Mouse (Mus musculus): ENCODE measurements around the gene Sec24b.

Sec24b gene

DNA sequence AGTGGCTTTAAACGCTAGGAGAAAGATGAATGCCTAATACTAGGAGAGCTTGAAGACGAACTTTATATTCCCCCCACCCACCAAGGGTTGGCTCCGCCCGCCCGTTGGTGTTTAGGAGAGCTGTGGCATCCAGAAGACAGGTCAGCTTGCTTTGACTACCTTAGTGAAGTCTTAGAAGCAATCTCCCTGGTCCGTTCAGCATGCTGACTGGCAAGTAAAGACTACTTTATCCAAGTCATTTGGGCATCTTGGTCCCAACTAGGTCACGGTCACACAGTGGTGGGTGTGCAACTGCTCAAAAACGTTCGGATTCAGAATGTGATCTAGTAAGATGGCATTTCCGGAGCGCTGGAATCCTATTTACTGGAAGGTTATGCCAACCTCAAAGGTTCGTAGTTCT, at the start of gene Sec24b:
Gene Sec24b, minus strand, starts transcription at position 273 of the 400 bp plus-strand sequence.
- in situ Hi-C loops (cut with MboI; ENCODE audit: unreplicated experiment in 2 of 2), result loop anchor here in 1 of 2 experiments (25.0 kb wide), 1 partner anchor 774 kb away; no protein-coding TSS in a partner anchor

DNA sequence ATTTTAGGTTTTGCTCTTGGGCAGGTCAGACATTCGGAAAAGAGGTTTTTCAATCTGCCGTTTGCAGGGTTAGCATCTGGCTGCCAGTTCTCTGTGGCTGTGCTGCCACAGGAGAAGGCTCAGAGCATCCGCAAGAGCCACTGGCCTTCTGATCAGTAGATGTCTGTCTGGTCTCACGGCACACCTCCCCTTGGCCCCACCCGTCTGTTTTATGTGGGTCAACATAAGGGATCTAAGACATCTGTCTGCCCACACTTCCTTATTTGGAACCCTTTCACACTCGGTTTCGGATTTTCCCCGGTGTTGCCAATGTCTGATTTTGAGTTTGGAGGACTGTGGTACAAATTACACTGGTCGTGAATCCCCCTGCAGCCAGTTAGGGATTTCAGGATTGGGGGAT, 43.1 kb upstream of the Sec24b start:
- in situ Hi-C loops (cut with MboI; ENCODE audit: unreplicated experiment in 2 of 2), result loop anchor here (5.0 kb wide), 4 partner anchors 468 to 1143 kb away; no protein-coding TSS in a partner anchor

DNA sequence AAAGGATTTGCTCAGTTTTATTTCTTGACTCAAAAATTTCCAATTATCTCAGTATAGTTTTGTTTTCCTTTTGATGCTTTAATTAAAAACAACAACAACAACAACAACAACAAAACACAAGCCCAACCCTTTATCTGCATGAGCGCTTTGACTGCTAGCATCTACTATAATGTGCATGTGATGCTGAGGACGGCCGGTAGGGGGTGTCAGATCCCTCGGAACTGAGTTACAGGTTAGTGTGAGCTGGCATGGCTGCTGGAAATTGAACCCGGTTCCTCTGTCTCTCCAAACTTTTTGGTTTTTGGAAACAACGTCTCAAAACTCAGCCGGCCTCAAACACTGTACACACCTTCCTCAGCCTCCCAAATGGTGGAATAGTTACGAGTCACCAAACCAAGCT, 42.1 kb upstream of the Sec24b start:
- in situ Hi-C loops (cut with MboI; ENCODE audit: unreplicated experiment in 2 of 2), result loop anchor here (5.0 kb wide), 4 partner anchors 469 to 1144 kb away; no protein-coding TSS in a partner anchor

DNA sequence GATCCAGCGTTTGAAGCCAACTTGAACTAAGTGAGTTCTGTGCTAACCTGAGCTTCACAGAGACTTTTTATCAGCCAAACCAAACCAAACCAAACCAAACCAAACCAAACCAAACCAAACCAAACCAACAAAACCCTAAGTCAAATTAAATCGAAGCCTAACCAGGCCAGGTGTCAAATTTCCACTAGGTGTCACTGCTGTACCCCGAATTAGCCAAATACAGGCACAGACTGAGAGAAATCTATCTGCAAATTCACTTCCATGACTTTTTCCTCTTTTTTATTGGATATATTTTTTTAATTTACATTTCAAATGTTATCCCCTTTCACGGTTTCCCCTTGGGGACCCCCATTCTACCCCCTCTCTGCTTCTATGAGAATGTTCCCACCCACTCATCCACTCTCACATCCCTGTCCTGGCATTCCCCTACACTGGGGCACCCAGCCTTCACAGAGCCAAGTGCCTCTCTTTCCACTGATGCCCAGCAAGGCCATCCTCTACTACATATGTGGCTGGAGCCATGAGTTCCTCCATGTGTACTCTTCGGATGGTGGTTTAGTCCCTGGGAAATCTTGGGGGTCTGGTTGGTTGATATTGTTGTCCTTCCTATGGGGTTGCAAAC, 33.9 kb upstream of the Sec24b start:
- in situ Hi-C loops (cut with MboI; ENCODE audit: unreplicated experiment in 2 of 2), result loop anchor here (5.0 to 25.0 kb wide), 3 partner anchors 597 to 808 kb away; no protein-coding TSS in a partner anchor

DNA sequence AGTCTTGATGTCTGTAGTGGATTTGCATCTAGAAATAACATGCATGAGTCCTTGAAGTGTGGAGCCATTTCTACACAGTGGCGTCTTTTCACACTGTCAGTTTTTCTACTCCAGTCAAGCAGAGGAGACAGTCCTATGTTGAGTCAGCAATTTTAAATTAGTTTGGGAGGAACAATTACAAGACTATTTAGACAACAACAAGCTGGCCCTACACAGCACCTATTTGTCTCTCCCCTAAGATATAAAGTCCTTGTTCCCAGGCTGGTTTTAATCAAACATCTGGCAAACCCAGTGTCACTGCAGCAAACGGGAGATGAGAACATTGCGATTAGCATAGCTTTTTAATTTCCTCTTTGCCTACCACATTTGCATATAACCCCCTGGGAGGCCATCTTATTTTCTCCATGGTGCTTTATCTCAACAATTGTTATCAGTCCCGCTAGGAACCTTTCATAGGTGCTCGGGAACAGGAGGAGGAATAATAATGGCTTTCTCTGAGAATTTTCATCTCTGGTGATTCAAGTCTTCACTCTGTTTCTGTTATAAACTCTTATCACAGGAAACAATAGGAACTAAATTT, 32.9 kb upstream of the Sec24b start:
- in situ Hi-C loops (cut with MboI; ENCODE audit: unreplicated experiment in 2 of 2), result loop anchor here (25.0 kb wide), 2 partner anchors 793 to 807 kb away; no protein-coding TSS in a partner anchor

DNA sequence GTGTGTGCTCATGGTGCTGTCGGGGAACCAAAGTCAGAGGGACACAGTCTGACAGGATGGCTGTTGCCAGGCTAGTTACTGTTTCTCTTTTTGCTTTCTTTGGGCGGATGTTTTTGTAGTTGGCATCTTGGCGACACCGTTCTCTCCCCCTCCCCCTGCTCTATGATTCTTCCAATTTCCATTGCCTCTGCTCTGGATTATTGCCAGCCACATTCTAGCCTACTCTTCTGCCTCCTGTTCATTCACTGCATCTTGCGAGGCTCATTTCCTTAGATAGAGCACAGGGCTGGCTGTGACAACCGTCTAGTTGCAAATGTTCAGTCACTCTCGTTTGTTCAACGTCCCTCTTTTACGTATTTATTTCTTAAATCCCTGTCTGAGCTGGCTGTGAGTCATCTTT, 29.1 kb upstream of the Sec24b start:
- in situ Hi-C loops (cut with MboI; ENCODE audit: unreplicated experiment in 2 of 2), result loop anchor here (25.0 kb wide), 2 partner anchors 797 to 803 kb away; no protein-coding TSS in a partner anchor

DNA sequence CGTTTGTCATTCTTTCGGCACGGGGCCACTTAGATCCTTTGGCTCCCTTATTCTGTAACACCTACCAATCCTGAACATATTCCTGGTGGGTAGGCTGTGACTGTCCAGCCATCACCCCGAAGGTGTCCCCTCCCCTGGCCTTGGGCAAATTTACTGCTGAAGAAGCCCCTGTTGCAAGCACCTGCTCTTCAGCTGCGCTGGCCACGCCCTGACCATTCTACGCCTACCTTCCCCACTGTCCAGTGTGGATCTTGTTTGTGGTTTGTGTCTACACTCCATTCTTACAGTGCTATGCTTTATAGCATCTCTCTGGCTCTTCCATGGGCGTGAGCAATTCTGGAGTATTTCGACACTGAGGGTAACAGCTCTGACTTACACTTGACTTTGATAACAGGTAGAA, 27.3 kb upstream of the Sec24b start:
- in situ Hi-C loops (cut with MboI; ENCODE audit: unreplicated experiment in 2 of 2), result loop anchor here (25.0 kb wide), 2 partner anchors 799 to 801 kb away; no protein-coding TSS in a partner anchor

DNA sequence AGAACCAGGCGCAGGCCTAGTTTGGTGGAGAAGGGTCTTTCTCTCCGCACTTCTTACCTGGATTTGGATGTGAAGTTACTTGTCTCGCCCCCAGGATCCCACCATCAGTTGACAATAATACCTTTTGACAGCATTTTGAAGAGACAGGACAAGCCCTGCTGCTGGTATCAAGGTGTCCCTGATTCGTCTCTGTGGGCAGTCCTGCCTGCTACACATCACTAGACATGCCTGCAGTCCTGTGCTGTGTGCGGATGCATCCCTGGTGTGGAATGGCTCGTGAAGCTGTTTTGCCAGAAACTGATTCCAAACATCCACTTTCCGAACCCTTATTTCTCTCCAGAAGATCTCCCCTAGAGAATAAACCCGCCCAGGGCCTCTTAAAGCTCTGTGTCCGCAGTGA, 26.1 kb upstream of the Sec24b start:
- in situ Hi-C loops (cut with MboI; ENCODE audit: unreplicated experiment in 2 of 2), result loop anchor here (25.0 kb wide), 2 partner anchors 800 kb away; no protein-coding TSS in a partner anchor

DNA sequence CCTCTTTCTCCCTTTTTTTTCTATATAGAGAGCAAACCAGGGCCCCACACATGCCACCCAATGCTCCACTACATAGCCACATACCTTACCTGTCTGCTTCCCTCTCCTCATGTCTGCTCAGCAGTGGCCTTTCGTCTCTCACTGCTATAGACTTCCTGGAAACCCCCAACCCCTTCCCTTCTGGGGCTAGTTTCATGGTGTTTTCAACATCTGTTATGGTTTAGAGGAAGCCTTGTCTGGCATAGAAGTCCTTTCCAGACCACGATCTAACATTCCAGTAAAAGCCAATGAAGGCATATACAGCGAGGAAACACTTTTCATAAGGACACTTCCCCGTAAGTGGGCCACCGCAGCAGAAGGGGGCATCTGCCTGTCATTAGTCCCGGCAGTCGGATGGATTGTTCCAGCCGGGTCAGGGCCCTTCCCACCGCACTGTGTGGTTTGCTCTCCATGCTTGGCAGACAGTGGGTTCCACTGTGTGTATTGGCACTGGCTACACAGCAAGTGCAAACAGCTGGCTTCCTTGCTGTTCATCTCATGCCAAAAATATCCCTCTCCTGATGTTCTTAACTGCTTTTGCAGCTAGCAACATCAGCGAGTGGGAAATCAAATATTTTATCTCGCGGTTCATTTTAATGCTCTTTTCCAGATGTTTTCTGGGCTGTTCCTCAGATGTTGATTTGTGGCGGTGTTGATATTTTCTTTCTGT, 25.2 kb upstream of the Sec24b start:
- in situ Hi-C loops (cut with MboI; ENCODE audit: unreplicated experiment in 2 of 2), result loop anchor here (25.0 kb wide), 2 partner anchors 799 to 801 kb away; no protein-coding TSS in a partner anchor

DNA sequence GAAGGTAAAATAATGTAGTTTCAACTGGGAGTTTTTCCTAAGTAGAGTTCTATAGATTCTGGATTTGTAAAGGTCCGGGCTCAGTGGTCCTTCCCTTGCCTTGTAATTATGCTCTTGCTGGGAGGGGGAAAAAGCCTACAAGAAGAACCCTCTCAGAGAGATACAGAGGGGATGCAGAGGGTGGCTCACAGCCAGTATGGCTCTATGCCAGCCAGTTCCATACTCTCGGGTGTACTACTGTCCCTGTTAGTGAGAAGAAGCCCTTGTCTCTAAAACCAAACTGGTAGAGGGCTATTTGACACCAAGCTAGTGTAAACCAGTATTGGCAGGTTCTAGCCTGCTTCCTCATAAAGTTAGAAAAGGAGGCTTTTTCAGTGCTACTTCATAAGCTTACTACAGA, 22.0 kb upstream of the Sec24b start:
- in situ Hi-C loops (cut with MboI; ENCODE audit: unreplicated experiment in 2 of 2), result loop anchor here (25.0 kb wide), 2 partner anchors 796 to 804 kb away; no protein-coding TSS in a partner anchor

DNA sequence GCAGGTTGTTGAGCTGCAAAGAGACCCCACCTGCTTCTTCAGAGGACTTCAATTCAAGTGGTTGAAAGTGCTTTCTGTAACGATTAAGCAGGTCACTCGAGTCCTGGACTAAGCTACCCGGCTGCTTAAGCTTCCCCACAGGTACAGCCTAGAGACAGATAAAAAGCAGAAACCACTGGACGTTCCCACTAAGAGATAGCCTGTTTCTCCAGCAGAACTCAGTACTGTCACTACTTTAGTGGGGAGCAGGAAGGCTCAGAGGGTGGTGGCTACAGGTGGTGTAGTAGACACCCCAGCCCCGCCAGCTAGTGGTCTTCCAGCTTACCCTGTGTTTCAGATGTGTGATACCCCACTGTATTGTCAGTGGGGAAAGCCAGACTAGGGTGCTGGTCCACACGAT, 19.3 kb upstream of the Sec24b start:
- in situ Hi-C loops (cut with MboI; ENCODE audit: unreplicated experiment in 2 of 2), result loop anchor here (25.0 kb wide), 2 partner anchors 793 to 807 kb away; no protein-coding TSS in a partner anchor

DNA sequence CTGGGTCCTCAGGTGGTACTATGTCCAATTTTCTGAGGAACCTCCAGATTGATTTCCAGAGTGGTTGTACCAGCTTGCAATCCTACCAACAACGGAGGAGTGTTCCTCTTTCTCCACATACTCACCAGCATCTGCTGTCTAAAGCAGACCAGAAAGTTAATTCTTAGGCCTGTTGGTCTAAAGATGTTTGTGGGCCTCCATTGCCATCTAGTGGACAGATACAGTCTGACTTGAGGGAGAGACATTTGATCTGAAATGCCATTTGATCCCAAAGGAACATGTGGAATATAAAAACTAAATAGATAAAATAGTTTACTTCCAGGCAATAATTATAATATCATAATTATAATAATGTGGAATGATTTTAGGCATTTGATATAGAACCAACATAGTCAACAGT, 18.4 kb upstream of the Sec24b start:
- in situ Hi-C loops (cut with MboI; ENCODE audit: unreplicated experiment in 2 of 2), result loop anchor here (5.0 to 25.0 kb wide), 7 partner anchors 162 to 1735 kb away; partner anchors contain the start of gene Rrh (in 1 of the 2)

DNA sequence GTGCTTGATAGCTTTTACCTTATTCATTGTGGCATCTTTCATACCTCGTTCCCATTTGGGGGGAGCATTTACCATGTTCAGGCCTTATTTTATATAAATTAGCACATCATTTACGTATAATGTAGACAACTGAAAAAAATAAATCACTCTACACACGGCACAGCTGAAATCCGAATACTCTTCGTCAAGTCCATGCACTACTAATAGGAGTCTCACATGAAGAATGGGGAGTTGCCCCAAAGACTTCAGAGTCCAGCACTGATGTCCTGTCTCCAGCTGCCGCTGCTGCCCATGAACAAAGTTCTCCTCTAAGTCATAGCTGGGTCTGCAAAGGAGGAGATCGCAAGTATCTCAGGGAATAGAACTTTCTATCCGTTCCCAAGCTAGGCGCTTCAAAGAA, 15.9 kb upstream of the Sec24b start:
- in situ Hi-C loops (cut with MboI; ENCODE audit: unreplicated experiment in 2 of 2), result loop anchor here (5.0 to 25.0 kb wide), 7 partner anchors 160 to 1732 kb away; partner anchors contain the start of gene Rrh (in 1 of the 2)

DNA sequence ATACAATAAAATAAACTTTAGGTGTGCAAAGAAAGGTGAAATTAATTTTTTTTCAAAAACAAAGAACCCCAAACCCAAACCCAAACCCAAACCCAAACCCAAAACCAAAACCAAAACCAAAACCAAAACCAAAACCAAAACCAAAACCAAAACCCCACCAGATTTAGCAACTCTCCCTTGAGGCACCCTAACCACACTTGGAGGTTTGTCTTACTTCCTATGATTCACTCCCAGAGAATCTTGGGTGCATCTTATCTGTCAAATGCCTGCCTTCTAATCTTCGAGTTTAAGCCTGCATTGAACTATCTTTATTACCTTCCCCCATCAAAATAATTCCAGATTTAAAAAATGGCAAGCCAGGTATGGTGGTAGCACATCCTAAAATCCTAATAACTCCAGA, 14.4 kb upstream of the Sec24b start:
- in situ Hi-C loops (cut with MboI; ENCODE audit: unreplicated experiment in 2 of 2), result loop anchor here (5.0 to 25.0 kb wide), 7 partner anchors 158 to 1731 kb away; partner anchors contain the start of gene Rrh (in 1 of the 2)

DNA sequence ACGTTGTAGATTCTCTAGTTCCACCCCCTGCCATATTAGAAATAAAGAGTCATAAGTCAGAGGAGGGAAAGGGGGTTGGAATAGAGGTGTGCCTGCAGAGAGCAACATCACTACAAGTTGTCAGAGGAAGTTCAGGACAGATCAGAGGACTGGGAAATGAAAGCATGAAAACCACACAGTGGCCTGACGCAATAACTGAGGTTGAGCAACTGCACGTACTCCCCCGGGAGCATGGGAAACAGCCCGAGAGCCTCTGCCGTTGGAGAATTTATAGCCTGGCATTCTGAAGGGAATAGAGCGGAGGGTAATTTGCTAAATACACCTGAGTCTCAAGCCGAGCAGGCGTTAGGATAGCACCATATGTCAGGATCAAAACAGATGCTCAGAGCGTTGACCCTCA, 11.7 kb upstream of the Sec24b start:
- in situ Hi-C loops (cut with MboI; ENCODE audit: unreplicated experiment in 2 of 2), result loop anchor here (5.0 to 25.0 kb wide), 4 partner anchors 211 to 1728 kb away; no protein-coding TSS in a partner anchor

DNA sequence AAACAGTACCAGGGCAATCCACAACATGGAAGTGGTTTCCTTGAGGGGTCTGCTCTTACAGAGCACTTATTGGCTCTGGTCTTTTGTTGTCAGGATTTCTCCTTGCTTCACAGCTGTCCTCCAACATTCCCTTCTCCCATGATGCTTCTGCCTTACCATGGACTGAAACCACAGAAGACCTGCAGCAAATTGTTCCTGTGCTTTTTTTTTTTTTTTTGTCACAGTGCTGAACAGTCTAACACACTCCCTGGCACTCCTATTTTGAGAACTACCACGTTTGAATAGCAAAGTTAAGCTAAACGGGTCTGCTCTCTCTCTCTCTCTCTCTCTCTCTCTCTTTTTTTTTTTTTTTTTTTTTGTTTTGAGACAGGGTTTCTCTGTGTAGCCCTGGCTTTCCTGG, 10.6 kb upstream of the Sec24b start:
- in situ Hi-C loops (cut with MboI; ENCODE audit: unreplicated experiment in 2 of 2), result loop anchor here (5.0 to 25.0 kb wide), 4 partner anchors 210 to 1727 kb away; no protein-coding TSS in a partner anchor

DNA sequence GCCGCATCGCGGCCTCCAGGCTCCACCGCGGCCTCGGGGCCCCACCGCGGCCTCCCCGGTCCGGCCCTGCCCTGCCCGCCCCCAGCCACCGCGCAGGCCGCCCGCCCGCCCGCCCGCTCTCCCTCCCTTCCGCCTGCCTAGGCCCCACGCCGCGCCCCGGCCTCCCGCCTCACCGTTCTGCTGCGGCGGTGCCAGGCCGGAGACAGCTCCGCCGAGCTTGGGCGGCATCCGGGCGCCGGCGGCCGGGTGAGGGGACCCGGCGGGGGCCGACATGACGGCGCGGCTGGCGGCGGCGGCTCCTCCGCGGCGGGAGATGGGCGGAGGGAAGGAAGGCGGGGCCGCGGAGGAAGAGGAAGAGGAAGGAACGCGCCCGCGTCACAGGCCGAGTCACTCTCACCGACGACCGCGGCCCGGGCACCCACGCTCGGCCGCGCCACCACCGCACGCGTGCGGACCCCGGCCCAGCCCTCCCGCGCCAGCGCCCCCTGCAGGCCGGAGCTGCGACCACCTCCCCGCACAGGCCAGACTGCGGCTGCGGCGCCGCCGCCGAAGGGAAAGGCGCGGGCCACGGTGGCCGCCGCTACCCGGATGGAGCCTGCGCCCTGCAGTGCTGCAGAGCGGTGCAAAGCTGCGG, 840 bp downstream of the Sec24b start:
- in situ Hi-C loops (cut with MboI; ENCODE audit: unreplicated experiment in 2 of 2), result loop anchor here in 1 of 2 experiments (25.0 kb wide), 1 partner anchor 773 kb away; no protein-coding TSS in a partner anchor

DNA sequence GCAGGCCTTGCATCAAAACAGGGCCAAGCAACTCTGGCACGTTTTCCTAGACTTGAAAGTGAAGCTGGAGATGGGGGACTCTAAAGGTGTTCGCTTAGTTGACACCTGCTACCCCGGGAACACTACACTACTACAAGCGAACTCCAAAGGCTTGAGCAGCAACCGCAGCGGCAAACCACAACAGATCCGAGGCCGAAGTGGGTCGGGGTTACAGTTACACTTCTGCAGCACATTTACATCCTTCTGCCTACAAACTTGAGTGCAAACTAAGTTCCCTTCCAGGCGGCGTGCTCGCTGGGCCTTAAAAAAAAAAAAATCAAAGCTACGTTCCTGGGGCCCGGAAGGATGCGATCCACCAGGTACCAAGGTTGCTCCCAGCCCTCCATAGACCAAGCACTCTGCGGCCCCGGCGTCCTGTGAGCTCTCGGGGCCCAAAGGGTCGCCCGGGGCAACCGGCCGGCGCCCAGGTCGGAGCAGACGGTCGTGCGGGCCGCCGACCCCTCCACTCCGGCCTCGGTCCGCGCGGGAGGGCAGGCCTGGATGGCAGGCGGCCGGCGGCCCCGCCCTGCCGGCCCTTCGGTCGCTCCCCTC, 1.5 kb downstream of the Sec24b start:
- in situ Hi-C loops (cut with MboI; ENCODE audit: unreplicated experiment in 2 of 2), result loop anchor here (10.0 to 25.0 kb wide), 2 partner anchors 225 to 773 kb away; partner anchors contain the start of genes Cfi (in 1 of the 2) and Gar1 (in 1 of the 2)

DNA sequence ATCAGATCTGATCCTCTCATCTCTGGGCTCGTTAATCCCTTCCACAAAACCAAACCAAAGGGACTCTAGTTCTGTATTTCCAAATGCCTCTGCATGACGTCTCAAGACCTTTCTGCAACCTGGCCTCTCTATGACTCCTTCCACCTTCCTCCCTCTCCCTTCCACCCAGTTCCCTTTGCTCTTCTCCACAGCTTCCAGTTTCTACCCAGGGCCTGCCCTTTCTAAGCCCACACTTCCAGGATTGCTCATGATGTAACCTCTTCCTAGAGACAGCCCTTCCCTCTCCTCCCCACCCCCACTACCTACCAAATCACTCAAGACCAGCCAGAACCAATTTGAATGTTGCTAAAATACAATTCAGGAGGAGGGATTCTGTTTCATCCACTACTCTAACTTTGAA, 2.9 kb downstream of the Sec24b start:
- in situ Hi-C loops (cut with MboI; ENCODE audit: unreplicated experiment in 2 of 2), result loop anchor here (10.0 to 25.0 kb wide), 2 partner anchors 224 to 771 kb away; partner anchors contain the start of genes Cfi (in 1 of the 2) and Gar1 (in 1 of the 2)
